Mouse (Mus musculus) MEL (cell line): ENCODE results near the gene Lrch4. TPM values are rescaled to one million over a fixed set of nuclear protein-coding genes. Genes with fewer than 3 reads are reported as not detected.

ENCODE experiments used
- DNase-seq: peaks from one replicate; pipeline ENCODE4 v3.0.0; 2011; ENCODE audit warnings: low read depth, low spot score
- H3K27ac ChIP-seq: 2 replicates; pipeline ENCODE4 v1.5.1; 2012; ENCODE audit warnings: low read depth, mild to moderate bottlenecking, control low read depth, low read length, moderate library complexity; ENCODE audit not compliant: control insufficient read depth
- H3K27me3 ChIP-seq, 2 experiments: fragments of 150-350 bp in 1 of 2; sonication (generic) in 1 of 2; 2 replicates each; pipeline ENCODE4 v1.6.1; 2012; ENCODE audit warnings: low read length in 2 of 2, mild to moderate bottlenecking in 2 of 2, improper control_type of control experiment in 1 of 2, moderate library complexity in 1 of 2; ENCODE audit not compliant: insufficient read depth in 2 of 2, control insufficient read depth in 1 of 2
- H3K36me3 ChIP-seq, 2 experiments: 2 replicates each; pipeline ENCODE4 v1.6.1; 2012 to 2014; ENCODE audit warnings: low read length in 2 of 2, improper control_type of control experiment in 1 of 2, inconsistent platforms in 1 of 2, mild to moderate bottlenecking in 1 of 2; ENCODE audit not compliant: insufficient read depth in 2 of 2, control insufficient read depth in 1 of 2
- H3K4me1 ChIP-seq, 2 experiments: fragments of 150-350 bp in 1 of 2; sonication (generic) in 1 of 2; 2 replicates each; pipeline ENCODE4 v1.6.1; 2012; ENCODE audit warnings: low read length in 2 of 2, improper control_type of control experiment in 1 of 2, mild to moderate bottlenecking in 1 of 2; ENCODE audit not compliant: insufficient read depth in 2 of 2, control insufficient read depth in 1 of 2
- H3K4me3 ChIP-seq, 2 experiments: fragments of 150-350 bp in 1 of 2; sonication (generic) in 1 of 2; 2 replicates each; pipeline ENCODE4 v1.5.1; 2012; ENCODE audit warnings: low read depth in 2 of 2, low read length in 2 of 2, mild to moderate bottlenecking in 2 of 2, moderate library complexity in 2 of 2, control low read depth in 1 of 2, improper control_type of control experiment in 1 of 2; ENCODE audit not compliant: control insufficient read depth in 1 of 2, insufficient read depth in 1 of 2
- H3K79me2 ChIP-seq: 2 replicates; pipeline ENCODE4 v1.6.1; 2012; ENCODE audit warnings: mild to moderate bottlenecking, low read length, moderate library complexity; ENCODE audit not compliant: control insufficient read depth, poor library complexity, insufficient read depth
- H3K9ac ChIP-seq: 2 replicates; pipeline ENCODE4 v1.6.1; 2012; ENCODE audit warnings: low read depth, mild to moderate bottlenecking, control low read depth, low read length, moderate library complexity; ENCODE audit not compliant: control insufficient read depth, poor library complexity, severe bottlenecking
- H3K9me3 ChIP-seq: fragments of 150-350 bp; sonication (generic); replicated peaks from 2 replicates; pipeline ENCODE4 v1.6.1; 2012; ENCODE audit warnings: mild to moderate bottlenecking, low read length, improper control_type of control experiment, moderate library complexity; ENCODE audit not compliant: insufficient read depth
- CHD1 ChIP-seq: IDR thresholded peaks from 2 replicates; pipeline ENCODE4 v1.6.1; 2012; ENCODE audit warnings: low read depth, mild to moderate bottlenecking, inconsistent platforms, low read length, improper control_type of control experiment
- CHD2 ChIP-seq: IDR thresholded peaks from 2 replicates; pipeline ENCODE4 v1.6.1; 2011; ENCODE audit warnings: low read length, improper control_type of control experiment
- EP300 ChIP-seq, 2 experiments: IDR thresholded peaks; 2 replicates each; pipeline ENCODE4 v1.6.1; 2011; ENCODE audit warnings: improper control_type of control experiment in 2 of 2, low read length in 2 of 2, low read depth in 1 of 2, mild to moderate bottlenecking in 1 of 2
- MEF2A ChIP-seq: IDR thresholded peaks from 2 replicates; pipeline ENCODE4 v1.6.1; 2014; ENCODE audit warnings: low read depth, mild to moderate bottlenecking, inconsistent platforms, low read length, improper control_type of control experiment; ENCODE audit not compliant: poor library complexity, insufficient replicate concordance, severe bottlenecking; ENCODE audit errors: extremely low read depth
- MXI1 ChIP-seq: IDR thresholded peaks from 2 replicates; pipeline ENCODE4 v1.6.1; 2011; ENCODE audit warnings: mild to moderate bottlenecking, low read depth, low read length, improper control_type of control experiment
- MYC ChIP-seq: IDR thresholded peaks from 2 replicates; pipeline ENCODE4 v1.6.1; 2011; ENCODE audit warnings: low read depth, mild to moderate bottlenecking, low read length, improper control_type of control experiment, moderate library complexity
- NELFE ChIP-seq: IDR thresholded peaks from 2 replicates; pipeline ENCODE4 v1.6.1; 2011; ENCODE audit warnings: low read depth, low read length, improper control_type of control experiment
- NRF1 ChIP-seq: IDR thresholded peaks from 2 replicates; pipeline ENCODE4 v1.6.1; 2014; ENCODE audit warnings: low read depth, mild to moderate bottlenecking, inconsistent platforms, low read length, improper control_type of control experiment, moderate library complexity; ENCODE audit not compliant: poor library complexity, insufficient read depth, severe bottlenecking
- POLR2A ChIP-seq, 2 experiments: IDR thresholded peaks; 2 replicates each; pipeline ENCODE4 v1.6.1; 2011 to 2012; ENCODE audit warnings: low read length in 2 of 2, mild to moderate bottlenecking in 2 of 2, control low read depth in 1 of 2, improper control_type of control experiment in 1 of 2, low read depth in 1 of 2, moderate library complexity in 1 of 2; ENCODE audit not compliant: control insufficient read depth in 1 of 2, insufficient read depth in 1 of 2, poor library complexity in 1 of 2
- POLR2AphosphoS2 ChIP-seq: IDR thresholded peaks from 2 replicates; pipeline ENCODE4 v1.6.1; 2011; ENCODE audit warnings: low read length, improper control_type of control experiment
- POLR2AphosphoS5 ChIP-seq: IDR thresholded peaks from 2 replicates; pipeline ENCODE4 v1.6.1; 2012; ENCODE audit warnings: low read depth, borderline replicate concordance, mild to moderate bottlenecking, inconsistent platforms, low read length, moderate library complexity, mixed read lengths
- RCOR1 ChIP-seq: IDR thresholded peaks from 2 replicates; pipeline ENCODE4 v1.6.1; 2012; ENCODE audit warnings: low read depth, mild to moderate bottlenecking, inconsistent platforms, low read length, improper control_type of control experiment
- TAL1 ChIP-seq: IDR thresholded peaks from 2 replicates; pipeline ENCODE4 v1.6.1; 2012; ENCODE audit warnings: mild to moderate bottlenecking, inconsistent platforms, low read length, moderate library complexity, mixed read lengths
- USF1 ChIP-seq: IDR thresholded peaks from 2 replicates; pipeline ENCODE4 v1.6.1; 2014; ENCODE audit warnings: low read depth, mild to moderate bottlenecking, inconsistent platforms, low read length, improper control_type of control experiment, moderate library complexity
- USF2 ChIP-seq, 2 experiments: IDR thresholded peaks; 2 replicates each; pipeline ENCODE4 v1.6.1; 2011 to 2012; ENCODE audit warnings: improper control_type of control experiment in 2 of 2, low read length in 2 of 2, borderline replicate concordance in 1 of 2, inconsistent platforms in 1 of 2, low read depth in 1 of 2, mild to moderate bottlenecking in 1 of 2; ENCODE audit not compliant: insufficient read depth in 1 of 2
- ZKSCAN1 ChIP-seq: IDR thresholded peaks from 2 replicates; pipeline ENCODE4 v1.6.1; 2012; ENCODE audit warnings: low read depth, mild to moderate bottlenecking, inconsistent platforms, low read length, improper control_type of control experiment, moderate library complexity
- polyA plus RNA-seq, 2 experiments: library from polyadenylated mRNA; stranded (reverse) in 1 of 2; unstranded in 1 of 2; fragments of >175 nt in 1 of 2; fragments of >200 nt in 1 of 2; gene quantifications; 2 replicates each; pipeline versions ENCODE4 v1.2.1 to v1.2.4; 2012; ENCODE audit warnings: low replicate concordance in 2 of 2, low read depth in 1 of 2; ENCODE audit not compliant: insufficient read length in 2 of 2, insufficient read depth in 1 of 2, missing spikeins in 1 of 2
- total RNA-seq: library from RNA; depleted of rRNA; stranded (reverse); fragments of 300-350 nt; gene quantifications from 2 replicates; pipeline ENCODE4 v1.2.3, GENCODE M21; 2012

Lrch4 gene
- total and polyA plus RNA-seq, 3 experiments: 9.1 to 239 (median 47.0) TPM

DNA sequence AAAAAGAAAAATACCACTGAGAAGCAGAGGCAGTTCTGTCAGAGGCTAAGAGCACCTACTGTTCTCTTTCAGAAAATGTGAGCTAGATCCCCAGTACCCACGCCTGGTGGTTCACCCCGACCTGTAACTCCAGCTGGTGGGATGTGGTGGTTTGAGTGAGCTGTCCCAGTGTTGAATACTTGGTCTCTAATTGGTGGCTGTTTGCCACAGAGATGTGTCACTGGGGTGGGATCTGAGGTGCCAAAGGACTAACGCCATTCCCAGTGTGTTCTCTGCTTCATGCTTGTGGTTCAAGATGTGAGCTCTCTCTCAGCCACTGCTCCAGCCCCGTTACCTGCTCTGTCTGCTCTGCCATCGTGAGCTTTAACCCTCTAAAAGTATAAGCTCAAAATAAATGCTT is 38.4 kb upstream of the Lrch4 start:
- Histone ChIP-seq H3K9me3 (no peaks in the 10 kb centered on the region), H3K79me2 (no peaks in the 10 kb centered on the region), H3K4me1 (no peaks in the 10 kb centered on the region), H3K27ac (no peak overlapping the region), H3K36me3 (peaks cover 0 to 2% of the 10 kb centered on the region in 2 experiments; a peak in 1 of 4 replicates)
- TF ChIP-seq MYC (no peak), RCOR1 (no peak), CHD2 (no peak), TAL1 (no peak), CHD1 (no peak), EP300 (IDR thresholded peaks at IDR 0.05; ENCODE audit: low read depth in 1 of 2, low read length in 2 of 2) (no peak), ZKSCAN1 (no peak), USF2 (IDR thresholded peaks at IDR 0.05; ENCODE audit: borderline replicate concordance in 1 of 2, insufficient read depth in 1 of 2, low read depth in 1 of 2, low read length in 2 of 2) (no peak), NRF1 (no peak), POLR2A (IDR thresholded peaks at IDR 0.05; ENCODE audit: control insufficient read depth in 1 of 2, insufficient read depth in 1 of 2, low read depth in 1 of 2, low read length in 2 of 2, poor library complexity in 1 of 2) (no peak), USF1 (no peak), POLR2AphosphoS2 (no peak), MEF2A (no peak), MXI1 (no peak)
- TF ChIP-seq, all 39 proteins: peak for 0
- peak; percentile 30 for DNase-seq
- Histone ChIP-seq H3K9ac (no peak overlapping the region), H3K27me3 (no peaks in the 10 kb centered on the region), H3K4me3 (no peak overlapping the region)

DNA sequence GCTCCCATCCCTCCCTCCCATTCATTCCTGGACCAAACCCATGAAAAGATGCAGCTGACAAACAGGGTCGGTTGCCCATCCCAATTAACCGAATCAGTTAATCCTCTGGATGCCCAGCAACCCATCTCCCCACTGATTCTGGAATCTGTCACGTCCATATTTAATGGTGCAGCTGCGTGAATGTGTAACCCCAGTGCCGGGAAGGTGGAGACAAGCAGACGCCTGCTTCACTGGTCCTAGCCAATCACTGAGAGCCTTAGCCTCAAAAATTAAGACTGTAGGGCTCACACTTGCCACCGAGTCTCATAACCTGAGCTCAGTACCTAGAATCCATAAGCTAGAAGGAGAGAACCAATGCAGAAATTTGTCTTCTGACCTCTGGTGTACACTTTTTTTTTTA is 33.0 kb upstream of the Lrch4 start:
- H3K4me3 ChIP-seq: no peak overlapping the region
- no peak overlapping the region for H3K27ac ChIP-seq
- no peak for TF ChIP-seq POLR2AphosphoS5
- TF ChIP-seq NELFE: no peak
- TF ChIP-seq MXI1: no peak
- no peak overlapping the region for H3K9ac ChIP-seq
- no peak for DNase-seq
- peaks cover 4 to 20% of the 10 kb centered on the region in 2 experiments; a peak in 3 of 4 replicates for H3K4me1 ChIP-seq
- H3K79me2 ChIP-seq: peaks cover 7% of the 10 kb centered on the region; the same call in 1 of the 2 replicates
- H3K9me3 ChIP-seq: no peaks in the 10 kb centered on the region
- peaks cover 0 to 11% of the 10 kb centered on the region in 2 experiments; a peak in 2 of 4 replicates for H3K36me3 ChIP-seq
- H3K27me3 ChIP-seq: no peaks in the 10 kb centered on the region
